Mouse (Mus musculus) intestine, postnatal 0 days (tissue): ENCODE results near the gene Nmnat3. TPM values are rescaled to one million over a fixed set of nuclear protein-coding genes. Genes with fewer than 3 reads are reported as not detected.

Source experiments
- ATAC-seq: fragments of 200-750 bp; cut with Nextera tagmentation; 2 replicates; pipeline ENCODE4 v1.8.0; 2017; ENCODE audit warnings: mild to moderate bottlenecking, moderate TSS enrichment, moderate library complexity
- H3K27ac ChIP-seq: fragments of 300-500 bp; sonication (generic); 2 replicates; pipeline ENCODE4 v1.5.1; 2014; ENCODE audit warnings: mild to moderate bottlenecking, low read depth, low read length, moderate library complexity
- H3K27me3 ChIP-seq: fragments of 300-500 bp; sonication (generic); replicated peaks from 2 replicates; pipeline ENCODE4 v1.6.1; 2014; ENCODE audit warnings: low read length, mixed read lengths; ENCODE audit not compliant: control insufficient read depth, insufficient read depth
- H3K36me3 ChIP-seq: fragments of 300-500 bp; sonication (generic); 2 replicates; pipeline ENCODE4 v1.6.1; 2014; ENCODE audit warnings: mild to moderate bottlenecking, moderate library complexity; ENCODE audit not compliant: control insufficient read depth, insufficient read depth
- H3K4me1 ChIP-seq: fragments of 300-500 bp; sonication (generic); replicated peaks from 2 replicates; pipeline ENCODE4 v1.6.1; 2014; ENCODE audit warnings: antibody characterized with exemption, low read length, mixed read lengths; ENCODE audit not compliant: control insufficient read depth, insufficient read depth
- H3K4me2 ChIP-seq: fragments of 300-500 bp; sonication (generic); replicated peaks from 2 replicates; pipeline ENCODE4 v1.6.1; 2014; ENCODE audit warnings: low read depth, mild to moderate bottlenecking, moderate library complexity
- H3K4me3 ChIP-seq: fragments of 300-500 bp; sonication (generic); 2 replicates; pipeline ENCODE4 v1.5.1; 2014; ENCODE audit warnings: low read depth, low read length
- H3K9ac ChIP-seq: fragments of 300-500 bp; sonication (generic); 2 replicates; pipeline ENCODE4 v1.6.1; 2014; ENCODE audit warnings: mild to moderate bottlenecking, low read depth, low read length
- H3K9me3 ChIP-seq: fragments of 300-500 bp; sonication (generic); 2 replicates; pipeline ENCODE4 v1.6.1; 2016; ENCODE audit warnings: mixed run types; ENCODE audit not compliant: control insufficient read depth
- CTCF ChIP-seq: sonication (generic); IDR thresholded peaks from 2 replicates; pipeline ENCODE4 v1.5.1; 2016; ENCODE audit warnings: low read depth, mild to moderate bottlenecking, control low read depth, antibody characterized with exemption, moderate library complexity
- WGBS: fragments of 180-500 bp; shearing (Covaris S2); extraction: QIAGEN DNeasy Blood & Tissue Kit; methylation state at CpG from one replicate; pipeline ENCODE4 v1.1.7; 2014; 5-methylcytosine and 5-hydroxymethylcytosine counted together
- polyA plus RNA-seq: library from polyadenylated mRNA; unstranded; fragments of >200 nt; fragmentation: Nextera tagmentation; extraction: Ambion mirVana; gene quantifications from 2 replicates; pipeline ENCODE4 v1.2.1, GENCODE M21; 2015

Gene Nmnat3
- polyA plus RNA-seq, 1 experiment from 2014 or later: 17.3 TPM

DNA sequence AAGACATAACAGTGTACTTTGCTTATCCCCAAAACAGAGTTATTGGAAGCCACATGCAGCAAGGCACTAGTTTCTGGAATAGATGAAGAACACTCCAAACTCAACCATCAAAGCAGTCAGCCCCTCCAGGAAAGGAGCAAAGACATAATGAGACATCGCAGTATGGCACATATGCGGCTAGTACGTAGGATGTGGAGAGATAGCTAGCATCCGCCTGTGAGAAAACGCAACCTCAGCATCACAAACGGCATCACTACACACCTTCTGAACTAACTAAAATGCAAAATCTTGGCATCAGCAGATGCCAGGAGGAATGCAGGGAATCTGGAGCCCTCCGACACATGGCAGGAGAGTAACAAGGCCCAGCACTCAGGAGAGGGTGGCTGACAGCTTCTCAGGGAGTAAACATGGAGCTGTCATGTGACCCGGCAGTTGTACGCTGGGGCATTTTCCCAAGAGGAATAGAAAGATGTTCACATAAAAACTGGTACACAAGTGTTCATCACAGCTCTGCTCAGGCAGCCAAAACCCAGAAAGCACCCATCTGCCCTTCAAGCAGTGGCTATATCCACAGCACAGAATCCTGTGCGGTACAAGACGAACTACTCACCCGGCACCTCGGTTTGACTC is 80.2 kb downstream of the Nmnat3 start:
- no peak for TF ChIP-seq CTCF
- no peaks in the 10 kb centered on the region for H3K4me1 ChIP-seq
- ATAC-seq: no peak
- H3K9ac ChIP-seq: no peak overlapping the region
- no peaks in the 10 kb centered on the region for H3K36me3 ChIP-seq
- H3K4me3 ChIP-seq: no peak overlapping the region
- H3K27me3 ChIP-seq: no peaks in the 10 kb centered on the region
- H3K27ac ChIP-seq: no peak overlapping the region
- no peak overlapping the region for H3K4me2 ChIP-seq
- WGBS: 93% methylated on average over 13 of the region's 13 CpGs
- no peaks in the 10 kb centered on the region for H3K9me3 ChIP-seq

GRCm38 (mm10) chr9:98369707-98370106 is 82.5 kb downstream of the Nmnat3 start:
- ATAC-seq: no peak
- no peaks in the 10 kb centered on the region for H3K36me3 ChIP-seq
- no peaks in the 10 kb centered on the region for H3K9me3 ChIP-seq
- no peak overlapping the region for H3K4me3 ChIP-seq
- no peak overlapping the region for H3K27ac ChIP-seq
- no peaks in the 10 kb centered on the region for H3K27me3 ChIP-seq
- H3K4me2 ChIP-seq: no peak overlapping the region
- WGBS: 57% methylated on average over 8 of the region's 8 CpGs
- TF ChIP-seq CTCF: no peak
- H3K9ac ChIP-seq: no peak overlapping the region
- no peaks in the 10 kb centered on the region for H3K4me1 ChIP-seq

- peak; percentile 41 for TF ChIP-seq CTCF
- H3K4me3 ChIP-seq: no peak overlapping the region
- H3K4me1 ChIP-seq: no peaks in the 10 kb centered on the region
- no peaks in the 10 kb centered on the region for H3K27me3 ChIP-seq
- no peak for ATAC-seq
- 95% methylated on average over 5 of the region's 5 CpGs for WGBS
- no peak overlapping the region for H3K27ac ChIP-seq
- H3K36me3 ChIP-seq: no peaks in the 10 kb centered on the region
- no peaks in the 10 kb centered on the region for H3K9me3 ChIP-seq
- no peak overlapping the region for H3K9ac ChIP-seq
- H3K4me2 ChIP-seq: no peak overlapping the region
Observed at GRCm38 (mm10) chr9:98373358-98373757, 86.1 kb downstream of the Nmnat3 start.

DNA sequence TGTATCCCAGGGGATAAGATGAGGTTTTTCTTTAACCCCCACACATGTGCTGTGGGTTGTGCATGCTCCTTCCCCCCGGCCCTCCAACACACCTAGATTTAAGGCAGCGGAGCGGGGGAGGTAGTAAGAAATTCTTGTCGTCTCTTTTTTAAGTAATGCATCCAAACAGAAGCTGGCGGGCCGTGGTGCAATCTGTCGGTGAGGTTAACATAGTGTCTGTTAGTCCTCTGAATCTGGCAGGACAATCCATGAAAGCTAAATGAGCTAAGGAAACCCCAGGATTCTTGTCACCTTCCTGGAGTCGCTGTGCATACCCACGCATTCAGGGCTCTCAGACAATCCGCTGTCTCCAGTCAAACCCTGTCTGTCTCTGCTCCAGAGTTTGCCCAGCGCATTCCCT is 87.7 kb downstream of the Nmnat3 start:
- Histone ChIP-seq H3K4me3 (no peak overlapping the region), H3K27ac (no peak overlapping the region), H3K27me3 (no peaks in the 10 kb centered on the region), H3K4me1 (no peaks in the 10 kb centered on the region), H3K36me3 (no peaks in the 10 kb centered on the region), H3K9me3 (no peaks in the 10 kb centered on the region), H3K4me2 (no peak overlapping the region), H3K9ac (no peak overlapping the region)
- WGBS: 78% methylated on average over 11 of the region's 11 CpGs
- ATAC-seq: no peak
- TF ChIP-seq CTCF: no peak

DNA sequence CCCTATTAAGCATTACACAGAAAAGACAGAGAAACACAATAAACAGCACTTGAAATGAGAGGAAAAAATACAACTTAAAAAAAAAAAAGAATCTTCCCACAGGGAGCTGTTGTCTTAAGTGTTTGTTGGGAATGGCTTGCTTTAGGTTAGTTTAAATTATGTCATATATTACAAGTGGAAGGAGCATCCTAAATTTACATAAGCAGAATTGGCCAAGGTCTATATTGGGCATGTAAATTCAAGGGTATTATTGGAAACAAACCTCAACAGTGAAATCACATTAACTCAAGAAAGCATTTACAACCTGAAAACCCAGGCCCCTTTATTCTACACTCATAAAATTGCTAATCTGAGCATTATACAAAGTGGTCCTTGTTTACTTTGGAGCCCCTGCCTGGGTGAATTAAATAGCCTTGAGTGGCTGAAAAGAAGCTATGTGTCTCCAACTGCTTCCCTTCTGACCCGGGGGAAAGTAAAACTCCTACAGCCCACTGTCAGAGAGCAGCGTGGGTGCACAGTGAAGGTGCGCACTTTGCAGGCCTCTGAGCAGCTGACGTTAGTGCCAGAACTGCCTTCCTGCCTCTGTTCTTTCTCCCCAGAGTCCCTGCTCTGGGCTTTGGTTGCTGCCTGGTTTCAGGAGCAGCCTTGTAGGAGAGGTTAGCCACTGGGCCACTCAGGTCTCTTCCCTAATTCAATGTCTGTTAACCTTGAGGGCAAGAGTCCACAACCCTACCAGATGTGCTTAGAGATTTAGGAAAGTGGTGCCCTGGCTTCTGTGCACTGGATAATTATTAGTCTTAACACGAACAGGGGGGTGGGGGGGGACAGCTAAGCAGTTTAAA is 88.3 kb downstream of the Nmnat3 start:
- WGBS: 33% methylated on average over 5 of the region's 5 CpGs
- Histone ChIP-seq H3K27me3 (no peaks in the 10 kb centered on the region), H3K9ac (no peak overlapping the region), H3K36me3 (no peaks in the 10 kb centered on the region), H3K4me2 (no peak overlapping the region), H3K4me1 (no peaks in the 10 kb centered on the region), H3K4me3 (no peak overlapping the region), H3K9me3 (no peaks in the 10 kb centered on the region), H3K27ac (no peak overlapping the region)
- ATAC-seq: no peak
- no peak for TF ChIP-seq CTCF

DNA sequence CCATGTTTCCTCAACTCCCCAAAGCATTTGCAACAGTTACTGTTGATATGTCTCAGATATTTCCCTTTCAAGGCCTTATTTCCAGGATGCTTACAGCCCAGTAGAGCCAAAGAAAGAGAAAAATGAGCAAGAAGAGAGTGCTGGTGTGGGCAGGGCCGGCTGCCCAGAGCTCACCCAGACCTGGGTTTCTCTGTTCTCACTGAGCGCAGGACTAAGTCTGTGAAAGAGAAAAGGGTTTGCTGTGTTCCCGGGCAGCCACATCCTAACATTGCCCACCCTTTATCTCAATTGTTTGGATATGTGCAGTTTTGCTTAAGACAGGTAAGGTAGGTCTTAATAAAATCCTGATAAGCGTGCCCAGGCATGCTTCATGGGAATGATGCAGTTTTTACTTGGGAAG is 92.5 kb downstream of the Nmnat3 start:
- H3K9me3 ChIP-seq: no peaks in the 10 kb centered on the region
- WGBS: 74% methylated on average over 4 of the region's 4 CpGs
- H3K27ac ChIP-seq: no peak overlapping the region
- no peak for ATAC-seq
- H3K9ac ChIP-seq: no peak overlapping the region
- H3K27me3 ChIP-seq: no peaks in the 10 kb centered on the region
- H3K4me2 ChIP-seq: no peak overlapping the region
- H3K36me3 ChIP-seq: 0 out of 2 replicates have a peak, but pooled peaks cover 3% of the 10 kb centered on the region
- no peak overlapping the region for H3K4me3 ChIP-seq
- no peak for TF ChIP-seq CTCF
- no peaks in the 10 kb centered on the region for H3K4me1 ChIP-seq
